Mouse (Mus musculus) bone marrow, adult 2 months (tissue): Measurements from ENCODE around the gene Matn4. TPM values are rescaled to one million over a fixed set of nuclear protein-coding genes. Genes with fewer than 3 reads are reported as not detected.

Source experiments
- H3K27ac ChIP-seq: fragments of 200-500 bp; 2 replicates; pipeline ENCODE4 v1.5.1; 2012; ENCODE audit warnings: low read depth, mild to moderate bottlenecking, control low read depth, inconsistent platforms, low read length; ENCODE audit not compliant: control insufficient read depth, poor library complexity, insufficient read depth
- H3K4me1 ChIP-seq: fragments of 200-500 bp; 2 replicates; pipeline ENCODE4 v1.6.1; 2011; ENCODE audit warnings: low read length; ENCODE audit not compliant: control insufficient read depth, insufficient read depth
- H3K4me3 ChIP-seq: fragments of 200-500 bp; replicated peaks from 2 replicates; pipeline ENCODE3; 2011; ENCODE audit warnings: mild to moderate bottlenecking, low read depth, low read length, control low read depth; ENCODE audit not compliant: control insufficient read depth
- CTCF ChIP-seq: fragments of 200-500 bp; IDR thresholded peaks from 2 replicates; pipeline ENCODE4 v1.5.1; 2011; ENCODE audit warnings: low read length, control low read depth; ENCODE audit not compliant: control insufficient read depth, insufficient read depth
- POLR2A ChIP-seq: fragments of 200-500 bp; IDR thresholded peaks from 2 replicates; pipeline ENCODE4 v1.6.1; 2011; ENCODE audit warnings: low read depth, mild to moderate bottlenecking, control low read depth, low read length, borderline replicate concordance; ENCODE audit not compliant: control insufficient read depth
- WGBS: fragments of 180-500 bp; shearing (Covaris S2); methylation state at CpG from one replicate; pipeline ENCODE4 v1.1.7; 2018; 5-methylcytosine and 5-hydroxymethylcytosine counted together
- polyA plus RNA-seq: library from polyadenylated mRNA; stranded (reverse); fragments of >200 nt; gene quantifications from 2 replicates; pipeline ENCODE4 v1.2.4, GENCODE M21; 2011; ENCODE audit warnings: low replicate concordance; ENCODE audit not compliant: missing spikeins, insufficient read depth, insufficient read length

The Matn4 gene
- polyA plus RNA-seq, 1 experiment: 1.2 TPM

GRCm38 (mm10) chr2:164440314-164440713 lies 35.4 kb upstream of the Matn4 start:
- Histone ChIP-seq H3K4me1 (no peaks in the 10 kb centered on the region), H3K4me3 (no peak overlapping the region), H3K27ac (no peak overlapping the region)
- no peak for TF ChIP-seq POLR2A
- TF ChIP-seq CTCF: no peak
- 41% methylated on average over 5 of the region's 5 CpGs for WGBS

GRCm38 (mm10) chr2:164439001-164439421 lies 34.1 kb upstream of the Matn4 start:
- TF ChIP-seq POLR2A: no peak
- no peak for TF ChIP-seq CTCF
- Histone ChIP-seq H3K27ac (no peak overlapping the region), H3K4me1 (no peaks in the 10 kb centered on the region), H3K4me3 (no peak overlapping the region)
- WGBS: 76% methylated on average over 3 of the region's 3 CpGs

GRCm38 (mm10) chr2:164438257-164438656 lies 33.3 kb upstream of the Matn4 start:
- Histone ChIP-seq H3K4me3 (no peak overlapping the region), H3K27ac (no peak overlapping the region), H3K4me1 (no peaks in the 10 kb centered on the region)
- 71% methylated on average over 8 of the region's 8 CpGs for WGBS
- TF ChIP-seq CTCF: no peak
- TF ChIP-seq POLR2A: no peak

- Histone ChIP-seq H3K27ac (no peak overlapping the region), H3K4me3 (no peak overlapping the region), H3K4me1 (no peaks in the 10 kb centered on the region)
- WGBS: 52% methylated on average over 6 of the region's 6 CpGs
- TF ChIP-seq POLR2A: no peak
- TF ChIP-seq CTCF: no peak
These were observed 32.8 kb upstream of the Matn4 start for GRCm38 (mm10) chr2:164437710-164438109.

GRCm38 (mm10) chr2:164436961-164437360 lies 32.0 kb upstream of the Matn4 start:
- no peak overlapping the region for H3K27ac ChIP-seq
- TF ChIP-seq POLR2A (no peak), CTCF (no peak)
- no peak overlapping the region for H3K4me3 ChIP-seq
- H3K4me1 ChIP-seq: no peaks in the 10 kb centered on the region
- WGBS: 76% methylated on average over 3 of the region's 3 CpGs

GRCm38 (mm10) chr2:164436215-164436913 lies 31.4 kb upstream of the Matn4 start:
- 56% methylated on average over 8 of the region's 8 CpGs for WGBS
- TF ChIP-seq CTCF (no peak), POLR2A (no peak)
- Histone ChIP-seq H3K4me1 (no peaks in the 10 kb centered on the region), H3K27ac (no peak overlapping the region), H3K4me3 (no peak overlapping the region)

GRCm38 (mm10) chr2:164435216-164436090 lies 30.5 kb upstream of the Matn4 start:
- Histone ChIP-seq H3K4me3 (no peak overlapping the region), H3K27ac (no peak overlapping the region; the same call in 1 of the 2 replicates), H3K4me1 (no peaks in the 10 kb centered on the region)
- TF ChIP-seq POLR2A (no peak), CTCF (no peak)
- 26% methylated on average over 5 of the region's 5 CpGs for WGBS

- TF ChIP-seq POLR2A (no peak), CTCF (no peak)
- Histone ChIP-seq H3K4me3 (no peak overlapping the region), H3K27ac (no peak overlapping the region)
These were observed 29.7 kb upstream of the Matn4 start for GRCm38 (mm10) chr2:164434681-164435080.

More at GRCm38 (mm10) chr2:164434681-164435080, 29.7 kb upstream of the Matn4 start:
- 68% methylated on average over 3 of the region's 3 CpGs for WGBS
- H3K4me1 ChIP-seq: no peaks in the 10 kb centered on the region
